Mouse (Mus musculus) frontal cortex, postnatal 10 days (tissue): ENCODE results near the gene Gm45713.
"Not testable (repeated sequence)": the region's sequence is repeated elsewhere in the genome, so short reads cannot be mapped to it uniquely, and the experiment has no call there.

Experiments used
- DNase-seq, 2 experiments: peaks; one replicate each; pipeline ENCODE4 v3.0.0; 2022; ENCODE audit warnings: low spot score in 2 of 2, mixed read lengths in 1 of 2

Gene Gm45713

GRCm38 (mm10) chr7:45098541-45099240 lies 37.3 kb downstream of the Gm45713 start:
- no peak for DNase-seq

GRCm38 (mm10) chr7:45097479-45097878 lies 38.6 kb downstream of the Gm45713 start:
- no peak for DNase-seq

- not testable (repeated sequence) for DNase-seq
These were observed 40.1 kb downstream of the Gm45713 start for GRCm38 (mm10) chr7:45095965-45096364.

- no peak for DNase-seq
These were observed 40.7 kb downstream of the Gm45713 start for GRCm38 (mm10) chr7:45095367-45095766.

GRCm38 (mm10) chr7:45094121-45094520 lies 41.9 kb downstream of the Gm45713 start:
- no peak for DNase-seq

- DNase-seq: no peak
These were observed 42.5 kb downstream of the Gm45713 start for GRCm38 (mm10) chr7:45093516-45093905.

- no peak for DNase-seq
These were observed 43.1 kb downstream of the Gm45713 start for GRCm38 (mm10) chr7:45092828-45093515.

- DNase-seq: peak; percentile 66 to 70
These were observed 44.0 kb downstream of the Gm45713 start, which contains the start of gene Rcn3 for GRCm38 (mm10) chr7:45092048-45092447. Rcn3 (minus strand) TSS chr7:45092221.

GRCm38 (mm10) chr7:45091001-45091990 lies 44.7 kb downstream of the Gm45713 start:
- DNase-seq: no peak

- DNase-seq: no peak
These were observed 45.6 kb downstream of the Gm45713 start for GRCm38 (mm10) chr7:45090251-45090977.

- DNase-seq: no peak
These were observed 47.4 kb downstream of the Gm45713 start for GRCm38 (mm10) chr7:45088597-45088996.

- DNase-seq: no peak
These were observed 49.9 kb downstream of the Gm45713 start for GRCm38 (mm10) chr7:45086084-45086483.

GRCm38 (mm10) chr7:45083300-45083890 lies 52.6 kb downstream of the Gm45713 start:
- no peak for DNase-seq

- no peak for DNase-seq
These were observed 53.4 kb downstream of the Gm45713 start for GRCm38 (mm10) chr7:45082401-45083299.

GRCm38 (mm10) chr7:45081016-45081415 lies 55.0 kb downstream of the Gm45713 start:
- no peak for DNase-seq

- DNase-seq: peak; percentile 74 to 87
These were observed 56.2 kb downstream of the Gm45713 start for GRCm38 (mm10) chr7:45079856-45080255.

- peak in 1 of 2 experiments; percentile 60 for DNase-seq
These were observed 57.5 kb downstream of the Gm45713 start for GRCm38 (mm10) chr7:45078513-45078912.

- no peak for DNase-seq
These were observed 58.2 kb downstream of the Gm45713 start for GRCm38 (mm10) chr7:45077829-45078228.

GRCm38 (mm10) chr7:45077322-45077721 lies 58.7 kb downstream of the Gm45713 start:
- no peak for DNase-seq

- DNase-seq: no peak
These were observed 59.5 kb downstream of the Gm45713 start for GRCm38 (mm10) chr7:45076501-45076900.
